Mouse (Mus musculus) liver, embryonic 11.5 days (tissue): Measurements from ENCODE around the gene Mgl2. TPM values are rescaled to one million over a fixed set of nuclear protein-coding genes. Genes with fewer than 3 reads are reported as not detected.
"Not testable (repeated sequence)": the region's sequence is repeated elsewhere in the genome, so short reads cannot be mapped to it uniquely, and the experiment has no call there.

Source experiments
- ATAC-seq: fragments of 200-750 bp; cut with Nextera tagmentation; replicated peaks from 2 replicates; pipeline ENCODE4 v1.8.0; 2017; ENCODE audit warnings: moderate number of reproducible peaks, mild to moderate bottlenecking, moderate TSS enrichment, moderate library complexity; ENCODE audit not compliant: low FRiP score
- DNase-seq: peaks from one replicate; pipeline ENCODE4 v3.0.0-alpha.2; 2017; ENCODE audit warnings: low spot score
- H3K27ac ChIP-seq: fragments of 300-500 bp; sonication (generic); 2 replicates; pipeline ENCODE4 v1.5.1; 2014; ENCODE audit warnings: mild to moderate bottlenecking, low read depth, low read length, control low read depth
- H3K27me3 ChIP-seq: fragments of 300-500 bp; sonication (generic); replicated peaks from 2 replicates; pipeline ENCODE4 v1.6.1; 2014; ENCODE audit warnings: low read length, mixed read lengths; ENCODE audit not compliant: control insufficient read depth, insufficient read depth
- H3K36me3 ChIP-seq: fragments of 300-500 bp; sonication (generic); 2 replicates; pipeline ENCODE4 v1.6.1; 2014; ENCODE audit warnings: mild to moderate bottlenecking, low read length, moderate library complexity, mixed read lengths; ENCODE audit not compliant: control insufficient read depth, insufficient read depth
- H3K4me1 ChIP-seq: fragments of 300-500 bp; sonication (generic); replicated peaks from 2 replicates; pipeline ENCODE4 v1.6.1; 2014; ENCODE audit warnings: low read length, mixed read lengths; ENCODE audit not compliant: control insufficient read depth, insufficient read depth
- H3K4me2 ChIP-seq: fragments of 300-500 bp; sonication (generic); 2 replicates; pipeline ENCODE4 v1.6.1; 2014; ENCODE audit warnings: mild to moderate bottlenecking, control low read depth, moderate library complexity
- H3K4me3 ChIP-seq: fragments of 300-500 bp; sonication (generic); 2 replicates; pipeline ENCODE4 v1.5.1; 2014; ENCODE audit warnings: low read depth, low read length, control low read depth
- H3K9ac ChIP-seq: fragments of 300-500 bp; sonication (generic); 2 replicates; pipeline ENCODE4 v1.6.1; 2014; ENCODE audit warnings: low read depth, low read length, control low read depth
- H3K9me3 ChIP-seq: fragments of 300-500 bp; sonication (generic); 2 replicates; pipeline ENCODE4 v1.6.1; 2016; ENCODE audit warnings: low read length, inconsistent platforms, mixed read lengths; ENCODE audit not compliant: control insufficient read depth
- WGBS: fragments of 180-500 bp; shearing (Covaris S2); extraction: QIAGEN DNeasy Blood & Tissue Kit; methylation state at CpG from one replicate; pipeline ENCODE4 v1.1.7; 2014; 5-methylcytosine and 5-hydroxymethylcytosine counted together
- polyA plus RNA-seq: library from polyadenylated mRNA; unstranded; fragments of >200 nt; fragmentation: Nextera tagmentation; extraction: Ambion mirVana; gene quantifications from 2 replicates; pipeline ENCODE4 v1.2.1, GENCODE M21; 2014

Mgl2 gene
- polyA plus RNA-seq, 1 experiment from 2014 or later = 0.63 TPM

- Histone ChIP-seq H3K4me2 (no peak overlapping the region), H3K4me3 (no peak overlapping the region), H3K27ac (no peak overlapping the region), H3K36me3 (no peaks in the 10 kb centered on the region), H3K9me3 (no peaks in the 10 kb centered on the region), H3K4me1 (no peaks in the 10 kb centered on the region), H3K27me3 (no peaks in the 10 kb centered on the region), H3K9ac (no peak overlapping the region)
- no peak for DNase-seq
- WGBS = 23% methylated on average over 3 of the region's 3 CpGs
- ATAC-seq = no peak
Observed at GRCm38 (mm10) chr11:70162336-70162735, 32.2 kb downstream of the Mgl2 start.

GRCm38 (mm10) chr11:70165972-70166921 lies 36.1 kb downstream of the Mgl2 start:
- no peaks in the 10 kb centered on the region for H3K36me3 ChIP-seq
- 56% methylated on average over 16 of the region's 16 CpGs for WGBS
- H3K27ac ChIP-seq = no peak overlapping the region
- no peak overlapping the region for H3K4me3 ChIP-seq
- DNase-seq (no peak), ATAC-seq (no peak)
- H3K4me2 ChIP-seq = no peak overlapping the region
- H3K9me3 ChIP-seq = no peaks in the 10 kb centered on the region
- H3K27me3 ChIP-seq = no peaks in the 10 kb centered on the region
- H3K4me1 ChIP-seq = no peaks in the 10 kb centered on the region
- H3K9ac ChIP-seq = no peak overlapping the region

GRCm38 (mm10) chr11:70168136-70168535 lies 38.0 kb downstream of the Mgl2 start:
- DNase-seq = no peak
- ATAC-seq = no peak
- H3K27ac ChIP-seq = no peak overlapping the region
- no peak overlapping the region for H3K9ac ChIP-seq
- H3K4me3 ChIP-seq = no peak overlapping the region
- H3K9me3 ChIP-seq = no peaks in the 10 kb centered on the region
- 57% methylated on average over 7 of the region's 7 CpGs for WGBS
- H3K27me3 ChIP-seq = no peaks in the 10 kb centered on the region
- H3K4me1 ChIP-seq = no peaks in the 10 kb centered on the region
- H3K4me2 ChIP-seq = no peak overlapping the region
- no peaks in the 10 kb centered on the region for H3K36me3 ChIP-seq

DNA sequence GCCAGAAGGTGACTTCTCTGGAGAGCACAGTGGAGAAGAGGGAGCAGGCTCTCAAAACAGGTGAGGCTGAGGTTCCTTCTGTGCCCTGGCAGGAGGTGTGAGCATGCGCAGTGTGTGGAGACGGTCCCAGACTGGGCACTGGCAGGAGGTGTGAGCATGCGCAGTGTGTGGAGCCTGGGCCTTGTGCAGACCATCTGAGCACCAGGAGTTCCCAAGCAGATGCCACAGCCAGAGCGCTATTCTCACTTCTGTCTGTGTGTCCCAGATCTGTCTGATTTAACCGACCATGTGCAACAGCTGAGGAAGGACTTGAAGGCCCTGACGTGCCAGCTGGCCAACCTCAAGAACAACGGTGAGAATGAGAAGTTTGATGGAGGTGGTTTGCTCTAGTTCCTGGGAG lies 39.3 kb downstream of the Mgl2 start:
- H3K27ac ChIP-seq, H3K4me2 ChIP-seq, H3K4me3 ChIP-seq, DNase-seq, ATAC-seq, H3K9me3 ChIP-seq, H3K4me1 ChIP-seq, H3K9ac ChIP-seq, H3K36me3 ChIP-seq, H3K27me3 ChIP-seq: not testable (repeated sequence)
- WGBS = 86% methylated on average over 7 of the region's 7 CpGs

GRCm38 (mm10) chr11:70170291-70170690 lies 40.2 kb downstream of the Mgl2 start:
- no peak for ATAC-seq
- no peak overlapping the region for H3K4me2 ChIP-seq

DNA sequence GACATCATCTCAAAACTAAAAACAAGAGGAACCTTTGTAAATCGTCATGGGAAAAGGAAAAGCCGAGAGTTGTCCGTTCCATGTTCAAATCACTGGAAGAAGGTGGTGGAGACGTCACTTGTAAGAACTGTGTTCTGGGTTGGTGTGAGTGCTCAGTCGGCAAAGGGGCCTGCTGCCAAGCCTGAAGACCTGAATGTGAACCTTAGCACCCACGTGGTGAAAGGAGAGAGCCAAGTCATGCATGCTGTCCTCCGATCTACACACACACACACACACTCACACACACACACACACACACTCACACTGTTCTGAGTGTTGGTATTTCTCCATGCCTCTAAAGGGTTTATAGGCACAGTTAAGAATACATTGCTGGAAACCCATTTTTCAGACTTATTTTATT lies 41.1 kb downstream of the Mgl2 start:
- Histone ChIP-seq H3K27ac (no peak overlapping the region), H3K4me2 (no peak overlapping the region), H3K4me3 (no peak overlapping the region), H3K27me3 (no peaks in the 10 kb centered on the region), H3K9me3 (no peaks in the 10 kb centered on the region), H3K36me3 (no peaks in the 10 kb centered on the region), H3K9ac (no peak overlapping the region), H3K4me1 (no peaks in the 10 kb centered on the region)
- 75% methylated on average over 7 of the region's 7 CpGs for WGBS
- ATAC-seq (no peak), DNase-seq (no peak)

More at GRCm38 (mm10) chr11:70170291-70170690, 40.2 kb downstream of the Mgl2 start:
- Histone ChIP-seq H3K9me3 (no peaks in the 10 kb centered on the region), H3K36me3 (no peaks in the 10 kb centered on the region), H3K9ac (no peak overlapping the region), H3K4me3 (no peak overlapping the region), H3K27ac (no peak overlapping the region), H3K27me3 (no peaks in the 10 kb centered on the region), H3K4me1 (no peaks in the 10 kb centered on the region)
- 75% methylated on average over 7 of the region's 7 CpGs for WGBS
- no peak for DNase-seq

DNA sequence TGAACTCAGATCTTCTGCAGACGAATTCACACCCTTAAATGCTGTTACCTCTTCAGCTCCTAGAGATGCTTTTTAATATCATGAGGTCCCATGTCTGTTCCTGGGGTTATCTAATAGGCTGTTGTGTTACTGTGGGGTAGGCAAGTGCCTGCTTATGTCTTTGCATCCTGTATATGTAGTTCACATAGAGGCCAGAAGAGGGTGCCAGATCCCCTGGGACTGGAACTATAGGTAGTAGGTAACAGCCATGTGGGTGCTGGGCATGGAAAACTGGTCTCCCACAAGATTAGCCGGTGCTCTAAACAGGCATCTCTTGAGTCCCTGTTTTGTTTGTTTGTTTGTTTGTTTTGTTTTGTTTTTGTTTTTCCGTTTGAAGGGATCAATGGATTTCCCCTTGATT lies 41.7 kb downstream of the Mgl2 start:
- Histone ChIP-seq H3K4me1 (no peaks in the 10 kb centered on the region), H3K4me3 (no peak overlapping the region), H3K9ac (no peak overlapping the region), H3K36me3 (no peaks in the 10 kb centered on the region), H3K27me3 (no peaks in the 10 kb centered on the region), H3K9me3 (no peaks in the 10 kb centered on the region), H3K4me2 (no peak overlapping the region), H3K27ac (no peak overlapping the region)
- ATAC-seq = no peak
- DNase-seq = no peak
- 41% methylated on average over 3 of the region's 3 CpGs for WGBS

DNA sequence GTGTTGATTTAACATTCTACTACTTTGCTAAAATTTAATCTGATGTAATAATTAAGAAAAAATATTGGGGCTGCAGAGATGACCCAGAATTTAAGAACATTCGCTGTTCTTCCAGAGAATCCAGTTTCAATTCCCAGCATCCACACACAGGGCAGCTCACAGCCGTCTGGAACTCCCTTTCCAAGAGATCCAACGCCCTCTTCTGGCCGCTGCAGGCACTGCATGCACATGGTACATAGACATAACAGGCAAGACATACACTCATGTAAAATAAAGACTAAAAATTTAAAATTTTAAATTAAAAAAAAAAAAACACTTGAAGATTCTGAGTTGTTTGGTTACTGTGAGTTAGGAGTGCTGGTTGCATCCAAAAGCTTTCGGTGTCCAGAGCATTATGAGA lies 42.2 kb downstream of the Mgl2 start:
- no peak for DNase-seq
- no peaks in the 10 kb centered on the region for H3K36me3 ChIP-seq
- H3K27ac ChIP-seq = no peak overlapping the region
- no peaks in the 10 kb centered on the region for H3K27me3 ChIP-seq
- no peak overlapping the region for H3K4me3 ChIP-seq
- H3K4me1 ChIP-seq = no peaks in the 10 kb centered on the region
- no peak overlapping the region for H3K9ac ChIP-seq
- ATAC-seq = no peak
- H3K4me2 ChIP-seq = no peak overlapping the region
- H3K9me3 ChIP-seq = no peaks in the 10 kb centered on the region
- 55% methylated on average over 5 of the region's 5 CpGs for WGBS

DNA sequence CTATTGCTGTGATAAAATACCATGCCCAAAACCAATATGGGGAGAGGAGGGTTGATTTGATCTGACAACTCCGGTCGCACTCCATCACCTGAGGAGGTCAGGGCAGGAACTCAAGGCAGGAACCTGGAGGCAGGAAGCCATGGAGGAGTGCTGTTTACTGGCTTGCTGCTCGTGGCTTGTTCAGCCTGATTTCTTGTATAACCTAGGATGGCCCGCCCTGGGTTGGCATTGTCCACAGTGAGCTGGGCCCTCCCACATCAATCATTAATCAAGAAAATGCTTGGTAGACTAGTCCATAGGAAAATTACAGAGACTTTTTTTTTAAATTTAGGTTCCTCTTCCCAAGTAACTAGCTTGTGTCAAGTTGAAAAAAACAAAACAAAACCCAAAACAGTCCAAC lies 44.4 kb downstream of the Mgl2 start:
- no peak for ATAC-seq
- no peak overlapping the region for H3K27ac ChIP-seq
- WGBS = 82% methylated on average over 4 of the region's 4 CpGs
- H3K36me3 ChIP-seq = no peaks in the 10 kb centered on the region
- H3K4me2 ChIP-seq = no peak overlapping the region
- no peak overlapping the region for H3K9ac ChIP-seq
- no peaks in the 10 kb centered on the region for H3K9me3 ChIP-seq
- no peak for DNase-seq
- H3K4me3 ChIP-seq = no peak overlapping the region
- H3K27me3 ChIP-seq = no peaks in the 10 kb centered on the region
- H3K4me1 ChIP-seq = no peaks in the 10 kb centered on the region
